Mouse (Mus musculus) embryonic fibroblast, embryonic 13.5 days (primary cell): ENCODE measurements around the gene Atp6v0c.

Source experiments
- CTCF ChIP-seq: IDR thresholded peaks from 2 replicates; pipeline ENCODE4 v1.5.1; 2011; ENCODE audit warnings: mild to moderate bottlenecking, control low read depth, low read length, moderate library complexity, borderline replicate concordance; ENCODE audit not compliant: insufficient read depth
- POLR2A ChIP-seq: IDR thresholded peaks from 2 replicates; pipeline ENCODE4 v1.6.1; 2011; ENCODE audit warnings: low read depth, mild to moderate bottlenecking, control low read depth, low read length, moderate library complexity

- no peak for TF ChIP-seq CTCF
- peak; percentile 98 for TF ChIP-seq POLR2A
Observed at GRCm38 (mm10) chr17:24169317-24170065, at the start of gene Atp6v0c.
